Mouse (Mus musculus): ENCODE measurements at regions not wholly inside any gene's neighbourhood (a gene's known extent, or its start where the extent isn't known, plus 50 kb on each side); places are given as distances from the start of the nearest gene placed in this dataset.

DNA sequence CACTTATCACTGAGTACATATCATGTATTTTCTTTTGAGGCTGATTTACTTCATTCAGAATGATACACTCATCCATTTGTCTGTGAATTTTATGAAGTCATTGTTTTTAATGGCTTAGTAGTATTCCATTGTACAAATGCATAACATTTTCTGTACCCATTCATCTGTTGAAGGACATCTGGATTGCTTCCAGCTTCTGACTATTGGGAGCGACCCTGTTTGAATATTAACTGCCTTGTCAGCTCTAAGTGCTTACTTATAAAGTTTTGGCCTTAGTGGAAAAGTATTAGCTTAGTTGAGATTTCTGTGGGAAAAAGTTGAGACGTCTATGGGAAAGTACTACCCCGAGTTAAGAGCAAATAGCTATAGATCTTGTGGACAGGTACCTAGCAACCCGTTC is 120.4 kb downstream of the Hnmt start:
- TF ChIP-seq CTCF (conservative IDR thresholded peaks at IDR 0.05; ENCODE audit: insufficient read depth, insufficient read length, low read depth, low read length) (no peak), POLR2A (IDR thresholded peaks at IDR 0.05; ENCODE audit: low read depth, low read length) (no peak)

Data from kidney, adult 2 months (tissue).